In the genomic region with DNA sequence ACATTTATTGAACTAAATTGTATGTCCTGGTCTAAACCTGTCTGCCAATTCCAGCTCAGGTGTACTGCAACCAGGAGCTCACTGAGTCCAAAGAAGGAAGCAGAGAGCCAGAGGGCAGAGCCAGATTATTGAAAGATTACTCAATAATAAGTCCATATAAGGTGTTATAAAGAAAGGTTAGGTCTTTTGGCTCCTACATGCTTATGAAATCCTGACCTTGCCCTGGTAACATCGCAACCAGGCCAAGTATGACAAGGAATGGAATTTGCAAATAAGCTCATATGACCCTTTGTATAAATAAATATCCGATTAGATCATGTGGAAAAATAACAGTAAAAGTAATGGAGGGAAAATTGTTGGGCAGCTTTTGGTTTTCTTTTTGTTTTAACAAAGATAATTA, we compare ENCODE assay signal across 11 mouse cellular contexts.
"Had no signal": no experiment of that assay in that cellular context is flagged by ENCODE, and none has a peak within 500 bp of the region (broad histone marks: within the 10 kb centered on the region; RNA-seq: fewer than 3 reads in every experiment).

No protein-coding gene starts in this region.

- DNase-seq: kidney, adult 11 months; kidney, postnatal 14 days; left cerebral cortex, postnatal 4 days; liver, embryonic 13.5 days; right cerebral cortex, adult 18-20 months; right cerebral cortex, postnatal 25 days; thymus, adult 2 months; thymus, postnatal 25 days had no signal

- H3K27ac ChIP-seq: kidney, embryonic 15.5 days; limb, embryonic 13.5 days; midbrain, embryonic 12.5 days had no signal

- H3K9ac ChIP-seq: kidney, embryonic 15.5 days; limb, embryonic 13.5 days; liver, embryonic 13.5 days; midbrain, embryonic 12.5 days had no signal

- H3K27me3 ChIP-seq: kidney, embryonic 15.5 days; limb, embryonic 13.5 days; liver, embryonic 13.5 days; midbrain, embryonic 12.5 days had no signal

- H3K4me2 ChIP-seq: kidney, embryonic 15.5 days; limb, embryonic 13.5 days; midbrain, embryonic 12.5 days had no signal

- H3K36me3 ChIP-seq: kidney, embryonic 15.5 days; limb, embryonic 13.5 days; liver, embryonic 13.5 days; midbrain, embryonic 12.5 days had no signal

- H3K4me3 ChIP-seq: kidney, embryonic 15.5 days; limb, embryonic 13.5 days; liver, embryonic 13.5 days; midbrain, embryonic 12.5 days had no signal

- H3K9me3 ChIP-seq: kidney, embryonic 15.5 days; limb, embryonic 13.5 days; liver, embryonic 13.5 days; midbrain, embryonic 12.5 days had no signal

- H3K4me1 ChIP-seq: kidney, embryonic 15.5 days; limb, embryonic 13.5 days; midbrain, embryonic 12.5 days had no signal
